ENCODE assay signal across 26 mouse cellular contexts in the genomic region with DNA sequence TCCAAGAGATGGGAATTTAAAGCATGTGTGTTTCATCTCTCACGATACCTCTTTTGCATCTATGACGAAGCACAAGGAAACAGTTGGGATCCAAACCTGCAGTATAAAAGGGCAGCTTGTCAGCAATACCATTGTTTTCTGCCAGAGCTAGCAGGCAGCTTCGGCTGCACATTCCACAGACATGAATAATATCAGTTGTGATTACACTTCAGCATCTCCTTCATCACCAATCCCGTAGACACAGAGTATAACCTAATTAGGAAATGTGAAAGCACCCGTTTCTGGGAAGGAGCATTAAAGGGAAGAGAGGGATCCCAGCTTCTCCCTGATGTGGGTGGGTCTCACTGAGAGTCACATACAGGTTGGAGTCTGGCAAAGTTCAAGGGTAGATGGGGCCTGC. TPM values are rescaled to one million over a fixed set of nuclear protein-coding genes. Genes with fewer than 3 reads are reported as not detected.
DNase-seq lines count a peak whose midpoint lies in the region; ATAC-seq and TF ChIP-seq lines count a peak whose summit lies in the region.
"Had no signal": no experiment of that assay in that cellular context is flagged by ENCODE, and none has a peak within 500 bp of the region (broad histone marks: within the 10 kb centered on the region; RNA-seq: fewer than 3 reads in every experiment).

No protein-coding gene starts in this region.

- intact Hi-C loops in heart, postnatal 36 days (cut with DNase I) = no loop called here

- peak overlapping the region; percentile 13 for H3K27ac ChIP-seq in heart, embryonic 10.5 days
- H3K27ac ChIP-seq in heart, embryonic 16.5 days (ENCODE audit: low read length) = no peak overlapping the region
- peak overlapping the region; percentile 18; the same call in 1 of the 2 replicates for H3K27ac ChIP-seq in stomach, postnatal 0 days (replicated peaks)
- H3K27ac ChIP-seq: embryonic facial prominence, embryonic 13.5 days; forebrain, embryonic 13.5 days; left cerebral cortex, adult 2 months; liver, embryonic 13.5 days; neural tube, embryonic 12.5 days; stomach, embryonic 15.5 days had no signal

- 44% methylated on average over 5 of the region's 5 CpGs for WGBS in heart, embryonic 10.5 days
- 24% methylated on average over 5 of the region's 5 CpGs for WGBS in heart, embryonic 16.5 days
- WGBS in stomach, postnatal 0 days = 30% methylated on average over 5 of the region's 5 CpGs

- DNase-seq in heart, embryonic 10.5 days (ENCODE audit: low spot score) = no peak
- no peak for DNase-seq in heart, adult 9 months (ENCODE audit: low spot score in 2 of 2)
- no peak for DNase-seq in heart, postnatal 36 days
- peak; percentile 69 for DNase-seq in NIH3T3 (ENCODE audit: low read depth)
- no peak for DNase-seq in stomach, postnatal 0 days (ENCODE audit: low spot score)
- no peak for DNase-seq in kidney, postnatal 14 days
- DNase-seq: adrenal gland, postnatal 14 days; cerebellum, adult 8-10 months; cerebellum, postnatal 36 days; embryo, embryonic 11 days; kidney, adult 18-20 months; layer of hippocampus, adult 9-11 months; liver, embryonic 13.5 days; lung, adult 2 months; lung, postnatal 36 days; midbrain, embryonic 14.5 days; right cerebral cortex, postnatal 25 days; thymus, adult 18-20 months; thymus, postnatal 36 days had no signal

- TF ChIP-seq CTCF in stomach, postnatal 0 days (IDR thresholded peaks at IDR 0.05; ENCODE audit: low read depth) = no peak

- peak; percentile 61 for TF ChIP-seq EP300 in stomach, postnatal 0 days (optimal IDR thresholded peaks at IDR 0.05)

- no peaks in the 10 kb centered on the region for H3K9me3 ChIP-seq in heart, embryonic 10.5 days
- H3K9me3 ChIP-seq in heart, embryonic 16.5 days (replicated peaks; ENCODE audit: control insufficient read depth, low read length) = no peaks in the 10 kb centered on the region
- H3K9me3 ChIP-seq in stomach, postnatal 0 days (ENCODE audit: control insufficient read depth, low read length) = no peaks in the 10 kb centered on the region
- H3K9me3 ChIP-seq: embryonic facial prominence, embryonic 13.5 days; forebrain, embryonic 13.5 days; liver, embryonic 13.5 days; megakaryocyte, embryonic 14.5 days; neural tube, embryonic 12.5 days; stomach, embryonic 15.5 days had no signal

- H3K4me2 ChIP-seq in heart, embryonic 16.5 days (ENCODE audit: low read depth, low read length) = peak overlapping the region; percentile 26; the same call in 1 of the 2 replicates
- no peak overlapping the region for H3K4me2 ChIP-seq in stomach, postnatal 0 days (replicated peaks; ENCODE audit: low read depth)
- H3K4me2 ChIP-seq: embryonic facial prominence, embryonic 13.5 days; forebrain, embryonic 13.5 days; liver, embryonic 13.5 days; neural tube, embryonic 12.5 days; stomach, embryonic 15.5 days had no signal

- no peaks in the 10 kb centered on the region for H3K27me3 ChIP-seq in heart, embryonic 10.5 days (ENCODE audit: insufficient read depth, poor library complexity, severe bottlenecking)
- H3K27me3 ChIP-seq in heart, embryonic 16.5 days (ENCODE audit: control insufficient read depth, insufficient read depth, low read length) = no peaks in the 10 kb centered on the region
- no peaks in the 10 kb centered on the region for H3K27me3 ChIP-seq in stomach, postnatal 0 days (ENCODE audit: control insufficient read depth, insufficient read depth, low read length)
- H3K27me3 ChIP-seq: embryonic facial prominence, embryonic 13.5 days; forebrain, embryonic 13.5 days; liver, embryonic 13.5 days; neural tube, embryonic 12.5 days; stomach, embryonic 15.5 days had no signal

- H3K4me1 ChIP-seq in heart, embryonic 10.5 days = peaks cover 12% of the 10 kb centered on the region
- peaks cover 8% of the 10 kb centered on the region for H3K4me1 ChIP-seq in heart, embryonic 16.5 days (ENCODE audit: control insufficient read depth, insufficient read depth, low read length)
- H3K4me1 ChIP-seq in stomach, postnatal 0 days (replicated peaks; ENCODE audit: control insufficient read depth, insufficient read depth) = 0 out of 2 replicates have a peak, but pooled peaks cover 2% of the 10 kb centered on the region
- H3K4me1 ChIP-seq: embryonic facial prominence, embryonic 13.5 days; forebrain, embryonic 13.5 days; liver, embryonic 13.5 days; megakaryocyte, embryonic 14.5 days; neural tube, embryonic 12.5 days; stomach, embryonic 15.5 days had no signal

- no peak for ATAC-seq in heart, embryonic 16.5 days (replicated peaks; ENCODE audit: extremely low read depth, insufficient read depth, low FRiP score)
- ATAC-seq in stomach, postnatal 0 days (ENCODE audit: low FRiP score, low TSS enrichment) = peak; percentile 18; the same call in 1 of the 2 replicates
- ATAC-seq: forebrain, embryonic 13.5 days had no signal

- no peaks in the 10 kb centered on the region for H3K36me3 ChIP-seq in heart, embryonic 10.5 days
- no peaks in the 10 kb centered on the region for H3K36me3 ChIP-seq in heart, embryonic 16.5 days (ENCODE audit: control insufficient read depth, insufficient read depth)
- H3K36me3 ChIP-seq in stomach, postnatal 0 days (ENCODE audit: control insufficient read depth, insufficient read depth, low read length) = no peaks in the 10 kb centered on the region
- H3K36me3 ChIP-seq: embryonic facial prominence, embryonic 13.5 days; liver, embryonic 13.5 days; neural tube, embryonic 12.5 days; stomach, embryonic 15.5 days had no signal

- H3K9ac ChIP-seq in heart, embryonic 16.5 days (ENCODE audit: low read length) = no peak overlapping the region
- no peak overlapping the region for H3K9ac ChIP-seq in stomach, postnatal 0 days (ENCODE audit: low read length)
- H3K9ac ChIP-seq: embryonic facial prominence, embryonic 13.5 days; forebrain, embryonic 13.5 days; liver, embryonic 13.5 days; neural tube, embryonic 12.5 days; stomach, embryonic 15.5 days had no signal

- H3K4me3 ChIP-seq in heart, embryonic 10.5 days = no peak overlapping the region
- no peak overlapping the region for H3K4me3 ChIP-seq in heart, embryonic 16.5 days (ENCODE audit: low read length)
- no peak overlapping the region for H3K4me3 ChIP-seq in stomach, postnatal 0 days (ENCODE audit: low read depth, low read length)
- H3K4me3 ChIP-seq: embryonic facial prominence, embryonic 13.5 days; forebrain, embryonic 13.5 days; left cerebral cortex, adult 2 months; liver, embryonic 13.5 days; megakaryocyte, embryonic 14.5 days; neural tube, embryonic 12.5 days; stomach, embryonic 15.5 days had no signal

RNA-seq across cellular contexts. Expression of a gene that starts 18.1 kb away (rescaled TPM):
- 27.8 and 30.1 TPM in 2 replicates for polyA plus RNA-seq in heart, embryonic 10.5 days (2016; fragmentation: Nextera tagmentation; extraction: Ambion mirVana)
- polyA plus RNA-seq in heart, embryonic 16.5 days (2015; fragmentation: Nextera tagmentation; extraction: Ambion mirVana) = 72.3 and 73.7 TPM in 2 replicates
- 10 to 100 TPM; 31.3 to 35.3 TPM for total RNA-seq in heart, postnatal 36 days (2021)
- 56.9 and 62.6 TPM in 2 replicates for polyA plus RNA-seq in stomach, postnatal 0 days (2015; fragmentation: Nextera tagmentation; extraction: Ambion mirVana)
